Mouse (Mus musculus): ENCODE data around the gene 6030408B16Rik.
"Not testable (repeated sequence)": the region's sequence is repeated elsewhere in the genome, so short reads cannot be mapped to it uniquely, and the experiment has no call there.

The 6030408B16Rik gene

DNA sequence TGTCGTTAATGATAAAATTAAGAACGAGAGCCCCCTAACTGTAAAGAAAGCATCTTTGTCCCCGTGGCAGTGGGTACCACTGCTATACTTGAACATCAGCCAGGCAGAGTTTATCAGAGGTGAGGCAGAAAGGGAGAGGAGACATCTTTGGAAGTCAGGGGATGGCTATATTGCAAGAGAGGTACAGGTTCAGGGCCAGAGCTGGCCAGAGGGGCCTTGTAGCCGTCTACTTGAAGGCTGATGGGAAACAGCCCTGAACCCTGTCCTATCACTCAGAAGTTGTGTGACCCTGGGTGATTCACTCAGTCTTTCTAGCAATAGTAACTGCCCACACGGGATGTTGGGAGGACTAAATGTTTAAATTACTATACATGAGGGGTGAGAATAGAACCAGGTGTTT lies 28.1 kb downstream of the 6030408B16Rik start:
- no peak for DNase-seq (ENCODE audit: low spot score)

DNA sequence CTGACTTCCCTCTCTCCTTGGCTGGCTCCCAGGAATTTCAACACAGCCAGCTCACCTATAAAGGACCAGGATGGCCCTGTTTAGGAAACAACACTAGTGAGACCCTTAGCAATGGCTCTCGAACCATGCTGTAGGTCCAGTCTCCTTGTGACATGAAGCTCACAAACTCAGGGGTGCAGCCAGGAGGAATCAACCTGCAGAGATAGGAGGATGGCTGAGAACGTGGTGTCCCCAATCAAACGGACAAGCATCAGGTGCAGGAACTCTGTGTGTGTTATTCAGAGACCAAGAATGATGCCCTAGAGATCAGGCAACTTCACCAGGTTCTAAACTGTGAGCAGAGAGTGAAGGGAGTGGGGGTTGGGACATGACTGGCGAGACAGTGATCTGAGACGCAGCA lies 29.1 kb downstream of the 6030408B16Rik start:
- DNase-seq (ENCODE audit: low spot score): no peak

DNA sequence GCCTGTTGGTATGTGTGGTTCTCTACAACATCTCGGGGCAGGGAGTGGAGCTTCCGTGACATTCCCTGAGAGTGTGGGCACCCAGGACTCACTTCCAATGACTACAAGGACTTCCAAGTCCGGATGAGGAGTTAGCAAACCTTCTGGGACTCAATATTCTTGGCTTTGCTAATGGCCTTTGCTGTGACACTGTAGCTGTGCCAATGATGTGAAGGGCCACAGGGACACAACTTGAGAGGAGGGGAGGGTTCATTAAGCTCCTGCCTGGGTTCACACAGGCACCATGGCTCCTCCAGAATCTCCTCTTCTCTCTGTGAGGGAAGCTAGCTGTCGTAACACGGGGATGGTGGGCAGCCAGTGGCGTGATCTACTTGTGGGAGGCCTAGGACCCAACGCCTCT lies 29.6 kb downstream of the 6030408B16Rik start:
- DNase-seq (ENCODE audit: low spot score): no peak

DNA sequence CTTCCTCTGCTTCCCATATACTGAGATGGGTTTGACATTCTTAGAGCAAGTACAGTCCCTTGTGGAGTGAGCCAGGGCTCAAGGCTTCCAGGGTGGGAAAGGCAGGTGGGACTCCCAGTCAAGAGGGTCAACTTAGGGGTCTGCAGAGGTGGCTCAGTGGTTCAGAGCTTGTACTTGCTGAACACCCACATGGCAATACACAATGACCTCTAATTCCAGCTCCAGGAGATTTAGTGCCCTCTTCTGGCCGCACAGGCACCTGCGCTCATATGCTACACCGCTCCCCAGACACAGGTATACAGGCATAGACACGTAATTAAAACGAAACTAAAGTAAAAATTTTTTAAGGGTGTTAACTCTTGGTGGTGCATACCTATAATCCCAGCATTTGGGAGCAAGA lies 30.5 kb downstream of the 6030408B16Rik start:
- no peak for DNase-seq (ENCODE audit: low spot score)

DNA sequence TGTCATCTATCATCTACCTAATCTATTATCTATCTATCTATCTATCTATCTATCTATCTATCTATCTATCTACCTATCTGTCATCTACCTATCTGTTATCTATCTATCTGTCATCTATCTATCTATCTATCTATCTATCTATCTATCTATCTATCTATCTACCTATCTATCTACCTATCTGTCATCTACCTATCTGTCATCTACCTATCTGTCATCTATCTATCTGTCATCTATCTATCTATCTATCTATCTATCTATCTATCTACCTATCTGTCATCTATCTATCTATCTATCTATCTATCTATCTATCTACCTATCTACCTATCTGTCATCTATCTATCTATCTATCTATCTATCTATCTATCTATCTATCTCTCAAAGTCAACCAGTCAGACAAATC lies 31.4 kb downstream of the 6030408B16Rik start:
- DNase-seq (ENCODE audit: low spot score): not testable (repeated sequence)

DNA sequence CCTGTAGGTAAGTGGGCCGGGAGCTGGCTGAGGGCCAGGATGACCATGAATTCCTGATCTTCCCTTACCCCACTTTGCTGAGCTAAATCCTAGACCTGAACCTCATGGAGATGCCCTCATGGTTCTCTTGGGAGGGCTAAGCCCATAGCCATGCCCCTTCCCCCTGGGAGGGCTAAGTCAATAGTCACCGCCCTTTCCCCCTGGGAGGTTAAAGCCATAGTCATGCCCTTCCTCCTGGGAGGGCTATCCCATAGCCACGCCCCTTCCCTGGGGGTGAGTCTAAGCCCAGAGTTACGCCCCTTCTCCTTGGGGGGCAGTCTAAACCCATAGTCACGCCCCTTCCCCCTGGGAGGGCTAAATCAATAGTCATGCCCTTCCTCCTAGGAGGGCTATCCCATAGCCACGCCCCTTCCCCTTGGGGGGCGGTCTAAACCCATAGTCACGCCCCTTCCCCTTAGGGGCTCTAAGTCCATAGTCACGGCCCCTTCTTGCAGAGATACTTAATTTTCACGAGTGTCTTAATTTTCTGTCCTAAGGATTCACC lies 33.1 kb downstream of the 6030408B16Rik start:
- DNase-seq (ENCODE audit: low spot score): no peak

DNA sequence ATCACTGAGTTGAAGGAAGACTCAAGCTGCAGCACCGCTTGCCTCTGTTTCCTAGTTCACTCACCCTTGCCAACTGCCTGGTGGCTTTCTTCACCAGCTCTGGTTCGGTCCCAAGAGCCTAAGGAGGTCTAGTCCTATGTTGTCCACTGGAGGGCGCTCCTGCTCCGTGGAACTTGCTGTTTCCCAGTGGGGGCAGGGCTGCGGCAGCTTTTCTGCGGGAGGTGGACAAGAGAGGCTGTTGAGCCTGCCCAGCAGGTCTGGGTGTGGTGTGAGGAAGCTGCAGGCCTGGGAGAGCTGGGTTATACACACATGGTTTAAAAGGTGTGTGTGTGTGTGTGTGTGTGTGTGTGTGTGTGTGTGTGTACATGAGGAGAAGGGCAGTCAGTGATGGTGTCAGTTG lies 34.3 kb downstream of the 6030408B16Rik start:
- DNase-seq (ENCODE audit: low spot score): peak; percentile 85

DNA sequence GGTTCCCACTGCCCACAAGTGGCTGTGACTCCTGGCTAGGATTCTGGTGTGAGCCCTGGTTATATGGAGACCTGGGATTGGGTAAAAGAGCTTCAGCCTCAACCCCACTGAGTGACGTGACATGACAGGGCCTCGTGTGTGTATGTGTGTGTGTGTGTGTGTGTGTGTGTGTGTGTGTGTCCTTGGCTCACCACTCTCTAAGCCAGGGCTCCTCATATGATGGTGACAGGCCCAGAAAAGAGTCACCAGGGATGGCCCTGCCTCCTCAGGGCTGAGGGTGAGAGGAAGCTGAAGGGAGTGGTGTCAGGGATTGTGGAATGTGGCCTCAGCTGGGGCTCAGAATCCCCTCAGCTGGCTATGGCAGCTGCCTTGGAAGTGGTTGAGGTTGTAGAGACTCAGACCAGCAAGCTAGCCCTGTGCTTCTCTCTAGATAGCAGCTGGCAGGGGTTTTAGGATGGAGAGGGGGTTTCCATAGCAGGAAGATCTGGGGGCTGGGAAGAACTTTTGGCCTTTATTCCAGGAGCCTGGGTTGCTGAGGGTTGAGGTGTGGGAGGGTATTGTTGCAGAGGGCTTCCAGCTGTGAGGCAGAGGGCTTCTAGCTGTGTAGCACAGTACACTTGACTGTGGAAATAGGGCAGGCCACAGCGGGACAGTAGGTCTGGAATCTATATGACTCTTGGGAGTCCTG lies 36.0 kb downstream of the 6030408B16Rik start:
- no peak for DNase-seq (ENCODE audit: low spot score)

DNA sequence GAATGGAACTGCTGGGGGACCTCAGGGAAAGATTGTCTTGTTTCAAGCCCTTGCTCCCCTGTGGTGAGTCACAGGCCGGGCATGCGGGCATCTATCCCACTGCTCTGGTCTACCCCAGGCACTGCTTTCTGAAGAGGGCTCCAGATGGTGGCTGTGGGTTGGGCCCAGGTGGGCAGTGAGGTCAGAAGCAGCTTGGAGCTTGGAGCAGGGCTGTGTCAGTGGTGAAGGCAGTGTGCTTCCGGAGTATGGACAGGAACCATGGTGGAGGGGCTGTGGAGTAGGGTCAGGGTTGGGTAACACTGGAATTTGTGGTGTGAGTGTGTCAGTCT lies 36.5 kb downstream of the 6030408B16Rik start:
- no peak for DNase-seq (ENCODE audit: low spot score)

DNA sequence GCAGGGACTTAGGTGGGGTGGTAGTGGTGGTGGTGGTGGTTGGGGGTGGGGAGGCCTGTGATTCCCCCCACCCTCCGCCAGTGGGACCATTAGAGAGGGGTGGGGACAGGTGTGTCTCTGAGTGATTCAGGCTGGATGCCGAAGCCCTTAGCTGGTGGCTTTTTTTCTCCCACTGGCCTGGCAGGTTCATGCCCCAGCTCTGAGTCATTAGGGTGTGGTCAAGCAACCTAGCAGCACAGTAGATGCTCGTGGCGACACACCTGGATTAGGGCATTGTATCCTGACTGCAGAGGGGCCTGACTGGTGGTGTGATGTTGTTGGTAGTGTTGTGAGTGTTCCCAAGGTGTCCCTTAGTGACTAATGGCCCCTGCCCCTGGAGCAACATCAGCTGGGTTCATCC lies 38.1 kb downstream of the 6030408B16Rik start:
- DNase-seq (ENCODE audit: low spot score): no peak

DNA sequence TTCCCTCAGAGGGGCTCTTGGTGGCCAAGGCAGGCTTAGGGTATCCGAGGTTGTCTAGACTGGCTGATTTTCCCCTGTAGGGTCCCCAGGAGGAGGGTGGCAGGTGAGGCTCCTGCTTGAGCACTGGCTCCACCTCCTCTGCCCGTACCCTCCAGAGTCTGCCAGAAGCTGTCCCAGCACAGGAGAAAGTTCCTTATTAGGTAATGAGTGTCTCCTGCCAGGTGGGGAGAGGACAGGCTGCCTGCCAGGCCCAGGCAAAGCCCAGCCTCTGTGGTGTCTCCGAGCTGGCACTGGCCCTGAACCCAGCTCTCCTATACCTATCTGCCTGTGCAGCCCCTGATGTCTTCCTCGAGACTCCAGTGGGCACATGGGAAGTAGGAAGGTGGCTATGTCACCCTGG lies 39.4 kb downstream of the 6030408B16Rik start:
- no peak for DNase-seq (ENCODE audit: low spot score)

DNA sequence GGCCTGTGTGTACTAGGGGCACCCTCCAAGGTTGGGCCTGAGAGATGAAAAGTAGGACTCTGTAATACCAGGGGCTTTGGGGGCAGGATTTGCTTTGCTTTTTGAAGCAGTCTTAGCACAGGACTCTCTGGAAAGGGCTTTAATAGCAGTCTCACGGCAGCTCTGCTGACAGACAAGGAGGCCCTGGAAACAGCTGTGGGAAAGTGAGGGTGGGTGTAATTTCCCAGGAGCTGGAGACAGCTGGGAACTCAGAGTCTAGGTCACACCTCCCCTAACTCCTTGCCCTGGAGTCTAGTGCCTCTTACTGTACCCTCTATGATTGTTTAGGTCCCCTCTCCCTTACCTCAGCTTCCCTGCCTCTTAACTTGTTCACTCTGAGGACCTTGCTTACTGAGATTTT lies 40.2 kb downstream of the 6030408B16Rik start:
- DNase-seq (ENCODE audit: low spot score): no peak

DNA sequence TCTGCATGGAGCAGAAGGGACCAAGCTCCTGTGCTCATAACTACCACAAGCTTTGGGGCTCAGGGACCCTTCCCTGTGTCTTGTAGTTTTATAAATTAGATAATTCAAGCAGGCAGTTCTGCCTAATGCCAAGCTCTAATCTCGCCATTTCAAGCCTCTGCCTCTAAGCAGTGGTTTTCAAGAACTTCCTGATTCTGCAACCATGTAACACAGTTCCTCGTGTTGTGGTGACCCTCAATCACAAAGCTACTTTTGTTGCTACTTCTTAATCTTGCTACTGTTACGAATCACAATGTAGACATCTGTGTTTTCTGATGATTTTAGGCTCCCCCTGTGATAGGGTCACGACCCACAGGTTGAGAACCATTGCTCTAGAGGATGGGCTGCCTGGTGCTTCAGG lies 40.6 kb downstream of the 6030408B16Rik start:
- DNase-seq (ENCODE audit: low spot score): no peak

DNA sequence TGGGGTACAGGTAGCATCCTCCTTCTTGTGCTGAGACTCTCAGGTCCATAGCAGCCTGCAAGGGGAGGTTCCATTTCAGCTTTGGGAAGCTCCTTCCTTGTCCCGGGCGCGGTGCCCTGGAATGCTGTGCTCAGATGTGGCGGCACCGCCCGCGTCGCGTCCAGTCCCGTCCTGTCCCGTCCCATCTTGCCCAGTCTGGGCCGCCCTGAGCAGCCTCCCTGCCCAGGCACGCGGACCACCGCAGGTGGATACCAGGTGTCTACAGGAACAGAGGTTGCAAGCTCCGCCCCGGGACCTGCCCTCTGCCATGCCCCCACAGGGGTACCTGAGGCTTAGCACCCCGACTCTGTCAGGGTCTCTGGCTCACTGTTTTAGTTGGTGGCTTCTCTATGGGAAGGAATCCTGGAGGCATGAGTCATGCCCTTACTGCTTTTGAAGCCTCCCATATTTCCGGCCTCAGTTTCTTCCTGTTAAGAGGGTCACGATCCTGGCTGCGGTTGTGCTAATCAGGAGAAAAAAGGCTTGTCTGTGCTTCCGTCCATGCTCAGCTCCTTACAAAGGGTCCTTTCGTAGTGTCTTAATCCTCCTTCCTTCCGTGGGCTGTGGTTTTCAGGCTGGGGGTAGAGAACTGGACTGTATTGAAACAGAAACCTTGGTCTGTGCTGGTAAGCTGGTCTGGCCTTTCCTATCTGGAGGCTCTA lies 43.6 kb downstream of the 6030408B16Rik start:
- no peak for DNase-seq (ENCODE audit: low spot score)

DNA sequence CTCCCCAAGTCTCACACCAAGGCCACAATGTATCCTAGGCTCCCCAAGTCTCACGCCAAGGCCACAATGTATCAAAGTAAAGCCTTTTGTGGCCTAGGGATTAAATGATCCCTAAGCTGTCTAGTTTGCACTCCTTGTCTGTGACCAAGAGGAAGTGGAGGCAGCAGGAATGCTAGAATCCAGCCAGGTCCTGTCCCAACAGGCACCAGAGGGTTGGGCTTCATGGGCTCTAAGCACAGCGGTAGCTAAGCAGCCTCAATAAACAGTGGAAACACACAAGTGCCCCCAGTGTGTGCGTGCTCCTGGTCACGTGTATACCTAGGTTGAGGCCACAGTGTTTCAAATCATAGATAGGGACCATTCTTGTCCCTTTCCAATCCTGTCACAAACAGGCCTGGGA lies 45.3 kb downstream of the 6030408B16Rik start:
- DNase-seq (ENCODE audit: low spot score): no peak

DNA sequence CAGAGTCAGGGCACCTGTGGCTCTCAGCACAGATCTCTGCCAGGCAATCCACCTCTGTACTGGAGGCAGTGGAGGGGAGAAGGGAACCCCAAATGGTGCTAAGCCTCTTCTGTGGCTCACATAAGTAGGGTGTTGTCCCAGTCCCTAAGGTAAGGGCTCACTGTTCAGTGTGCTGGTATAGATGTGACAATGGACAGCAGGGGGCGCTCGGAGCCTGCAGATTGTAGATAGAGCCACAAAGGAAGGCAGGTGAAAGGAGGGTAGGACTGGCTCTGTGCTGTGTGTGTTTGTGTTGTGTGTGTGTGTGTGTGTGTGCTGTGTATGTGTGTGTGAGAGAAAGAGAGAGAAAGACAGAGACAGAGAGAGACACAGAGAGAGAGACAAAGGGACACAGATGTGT lies 46.5 kb downstream of the 6030408B16Rik start:
- peak; percentile 94 for DNase-seq (ENCODE audit: low spot score)

DNA sequence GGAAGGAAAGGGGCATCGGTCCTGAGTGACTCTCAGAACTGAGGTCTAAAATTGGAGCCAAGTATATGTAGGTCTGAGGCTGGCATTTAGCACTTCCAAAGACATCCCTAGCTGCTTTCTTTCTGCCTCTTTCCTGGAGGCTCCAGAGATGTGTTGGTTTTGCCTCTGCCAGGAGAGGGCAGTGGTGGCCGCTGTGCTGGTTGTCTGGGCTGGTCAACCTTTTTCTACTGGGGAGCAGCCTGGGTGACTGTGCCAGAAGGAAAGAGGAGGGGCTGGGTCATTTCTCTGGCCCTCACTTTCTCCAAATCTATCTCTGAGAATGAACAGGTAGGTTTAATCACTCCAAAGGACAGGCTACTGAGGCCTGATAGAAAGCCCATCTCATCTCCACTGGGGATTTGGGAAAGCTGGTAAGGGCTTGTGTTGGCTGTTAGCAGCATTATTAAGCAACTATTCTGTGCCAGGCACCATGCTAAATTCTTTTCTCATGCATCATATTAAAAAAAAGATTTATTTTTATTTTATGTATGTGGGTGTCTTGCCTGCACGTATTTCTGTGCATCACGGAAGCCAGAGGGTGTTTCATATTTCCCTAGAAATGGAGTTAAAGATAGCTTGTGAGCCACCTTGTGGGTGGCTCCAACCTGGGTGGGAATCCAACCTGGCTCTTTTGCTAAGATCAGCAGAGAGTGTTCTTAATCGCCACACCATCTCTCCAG lies 48.9 kb downstream of the 6030408B16Rik start:
- no peak for DNase-seq (ENCODE audit: low spot score)

Measured in embryo, embryonic 10.5 days (tissue).